Mouse (Mus musculus) lung, adult 2 months (tissue): Measurements from ENCODE around the gene Nudt9.

Source experiments
- CTCF ChIP-seq: fragments of 200-500 bp; IDR thresholded peaks from 2 replicates; pipeline ENCODE4 v1.5.1; 2011; ENCODE audit warnings: mild to moderate bottlenecking, low read length, control low read depth; ENCODE audit not compliant: insufficient read depth
- POLR2A ChIP-seq: fragments of 200-500 bp; IDR thresholded peaks from 2 replicates; pipeline ENCODE4 v1.6.1; 2011; ENCODE audit warnings: low read depth, mild to moderate bottlenecking, control low read depth, low read length, borderline replicate concordance; ENCODE audit errors: extremely low read depth

GRCm38 (mm10) chr5:104022558-104022957 lies 23.5 kb upstream of the Nudt9 start:
- TF ChIP-seq CTCF (no peak), POLR2A (no peak)
